Mouse (Mus musculus) hindbrain, embryonic 14.5 days (tissue): ENCODE data around the gene Mtx3. TPM values are rescaled to one million over a fixed set of nuclear protein-coding genes. Genes with fewer than 3 reads are reported as not detected.

Experiments used
- ATAC-seq: fragments of 200-750 bp; cut with Nextera tagmentation; 2 replicates; pipeline ENCODE4 v1.8.0; 2017; ENCODE audit warnings: moderate number of reproducible peaks, mild to moderate bottlenecking, moderate TSS enrichment, moderate library complexity; ENCODE audit not compliant: low FRiP score
- DNase-seq: peaks from one replicate; pipeline ENCODE4 v3.0.0-alpha.2; 2015; ENCODE audit warnings: low spot score
- H3K27ac ChIP-seq: fragments of 300-500 bp; sonication (generic); 2 replicates; pipeline ENCODE4 v1.5.1; 2014; ENCODE audit warnings: mild to moderate bottlenecking, moderate library complexity
- H3K27me3 ChIP-seq: fragments of 300-500 bp; sonication (generic); 2 replicates; pipeline ENCODE4 v1.6.1; 2014; ENCODE audit warnings: mild to moderate bottlenecking, low read length, mixed read lengths; ENCODE audit not compliant: control insufficient read depth, insufficient read depth
- H3K36me3 ChIP-seq: fragments of 300-500 bp; sonication (generic); replicated peaks from 2 replicates; pipeline ENCODE4 v1.6.1; 2014; ENCODE audit not compliant: control insufficient read depth, insufficient read depth
- H3K4me1 ChIP-seq: fragments of 300-500 bp; sonication (generic); replicated peaks from 2 replicates; pipeline ENCODE4 v1.6.1; 2014; ENCODE audit warnings: antibody characterized with exemption, low read length, mixed read lengths; ENCODE audit not compliant: control insufficient read depth, insufficient read depth
- H3K4me2 ChIP-seq: fragments of 300-500 bp; sonication (generic); replicated peaks from 2 replicates; pipeline ENCODE4 v1.6.1; 2014; ENCODE audit warnings: mild to moderate bottlenecking, moderate library complexity
- H3K4me3 ChIP-seq: fragments of 300-500 bp; sonication (generic); replicated peaks from 2 replicates; pipeline ENCODE4 v1.5.1; 2014; ENCODE audit warnings: mild to moderate bottlenecking, low read length
- H3K9ac ChIP-seq: fragments of 300-500 bp; sonication (generic); 2 replicates; pipeline ENCODE4 v1.6.1; 2014
- H3K9me3 ChIP-seq: fragments of 300-500 bp; sonication (generic); 2 replicates; pipeline ENCODE4 v1.6.1; 2016; ENCODE audit warnings: low read length; ENCODE audit not compliant: control insufficient read depth
- WGBS: fragments of 180-500 bp; shearing (Covaris S2); extraction: QIAGEN DNeasy Blood & Tissue Kit; methylation state at CpG from one replicate; pipeline ENCODE4 v1.1.7; 2014; 5-methylcytosine and 5-hydroxymethylcytosine counted together
- polyA plus RNA-seq: library from polyadenylated mRNA; unstranded; fragments of >200 nt; fragmentation: Nextera tagmentation; extraction: Ambion mirVana; gene quantifications from 2 replicates; pipeline ENCODE4 v1.2.1, GENCODE M21; 2014

The Mtx3 gene
- polyA plus RNA-seq, 1 experiment from 2014 or later: 5.4 TPM

GRCm38 (mm10) chr13:92907366-92907765, 62.8 kb downstream of the Mtx3 start:
- 59% methylated on average over 5 of the region's 5 CpGs for WGBS
- no peak overlapping the region for H3K4me3 ChIP-seq
- DNase-seq (no peak), ATAC-seq (no peak)
- H3K36me3 ChIP-seq: no peaks in the 10 kb centered on the region
- no peak overlapping the region for H3K4me2 ChIP-seq
- no peaks in the 10 kb centered on the region for H3K9me3 ChIP-seq
- no peak overlapping the region for H3K27ac ChIP-seq
- no peaks in the 10 kb centered on the region for H3K27me3 ChIP-seq
- H3K9ac ChIP-seq: no peak overlapping the region
- no peaks in the 10 kb centered on the region for H3K4me1 ChIP-seq

Other genes starting within 250 kb of the Mtx3 start
- gene Serinc5, start 233.7 kb upstream of the Mtx3 start, polyA plus RNA-seq: 18.4 and 19.2 TPM in 2 replicates
- 1.2 and 1.3 TPM in 2 replicates for gene Thbs4, start 49.9 kb upstream of the Mtx3 start, polyA plus RNA-seq